Mouse (Mus musculus) ovary, postnatal 10 days (tissue): ENCODE measurements around the gene Fam129a.
A peak's percentile ranks its signal among the peaks of the same experiment; 100 is the strongest.
"Not testable (repeated sequence)": the region's sequence is repeated elsewhere in the genome, so short reads cannot be mapped to it uniquely, and the experiment has no call there.

ENCODE experiments used
- DNase-seq: peaks from one replicate; pipeline ENCODE4 v3.0.0; 2022; ENCODE audit warnings: low spot score

The Fam129a gene

GRCm38 (mm10) chr1:151741199-151741621 lies 170.2 kb downstream of the Fam129a start:
- no peak for DNase-seq

- not testable (repeated sequence) for DNase-seq
Measured at GRCm38 (mm10) chr1:151749894-151750293, 178.9 kb downstream of the Fam129a start.

GRCm38 (mm10) chr1:151752946-151753345 lies 182.0 kb downstream of the Fam129a start:
- DNase-seq, result no peak

GRCm38 (mm10) chr1:151753374-151753929 lies 182.5 kb downstream of the Fam129a start:
- DNase-seq, result no peak

GRCm38 (mm10) chr1:151754028-151754489 lies 183.1 kb downstream of the Fam129a start:
- DNase-seq, result no peak

GRCm38 (mm10) chr1:151754881-151755659 lies 184.1 kb downstream of the Fam129a start, which contains the start of gene Edem3:
Edem3 (plus strand) TSS chr1:151755371.
- peak; percentile 83 for DNase-seq

- no peak for DNase-seq
Measured at GRCm38 (mm10) chr1:151755660-151756424, 184.9 kb downstream of the Fam129a start.

- no peak for DNase-seq
Measured at GRCm38 (mm10) chr1:151756425-151756728, 185.4 kb downstream of the Fam129a start.

- no peak for DNase-seq
Measured at GRCm38 (mm10) chr1:151758301-151758700, 187.3 kb downstream of the Fam129a start.

GRCm38 (mm10) chr1:151758991-151759390 lies 188.0 kb downstream of the Fam129a start:
- DNase-seq, result no peak

- DNase-seq, result no peak
Measured at GRCm38 (mm10) chr1:151764236-151764635, 193.2 kb downstream of the Fam129a start.

- no peak for DNase-seq
Measured at GRCm38 (mm10) chr1:151766166-151766565, 195.2 kb downstream of the Fam129a start.

- no peak for DNase-seq
Measured at GRCm38 (mm10) chr1:151766976-151767654, 196.1 kb downstream of the Fam129a start.

GRCm38 (mm10) chr1:151769200-151769913 lies 198.4 kb downstream of the Fam129a start:
- DNase-seq, result no peak
